Mouse (Mus musculus) heart, postnatal 10 days (tissue): ENCODE measurements at regions not wholly inside any gene's neighbourhood (a gene's known extent, or its start where the extent isn't known, plus 50 kb on each side); places are given as distances from the start of the nearest gene placed in this dataset.

Experiments used
- DNase-seq, 2 experiments: peaks; one replicate each; pipeline ENCODE4 v3.0.0; 2021
- intact Hi-C: fragments of 180-260 bp; cut with DNase I; formaldehyde crosslinking; loops from one replicate; pipeline ENCODE4 v1.15.1; 2025

GRCm38 (mm10) chr14:28626951-28627350, 122.4 kb downstream of the Wnt5a start:
- intact Hi-C loops = no loop called here
- no peak for DNase-seq

GRCm38 (mm10) chr14:28635175-28635574, 130.6 kb downstream of the Wnt5a start:
- intact Hi-C loops = no loop called here

GRCm38 (mm10) chr14:28639056-28639455, 134.5 kb downstream of the Wnt5a start:
- intact Hi-C loops = no loop called here
- DNase-seq = no peak

More at GRCm38 (mm10) chr14:28635175-28635574, 130.6 kb downstream of the Wnt5a start:
- no peak for DNase-seq

- intact Hi-C loops = no loop called here
- no peak for DNase-seq
Measured at GRCm38 (mm10) chr14:28645807-28646206, 141.3 kb downstream of the Wnt5a start.

- intact Hi-C loops = no loop called here
- no peak for DNase-seq
Measured at GRCm38 (mm10) chr14:28649411-28649810, 144.9 kb downstream of the Wnt5a start.

- intact Hi-C loops = no loop called here
- DNase-seq = no peak
Measured at GRCm38 (mm10) chr14:28653059-28653930, 148.7 kb downstream of the Wnt5a start.

- no peak for DNase-seq
- intact Hi-C loops = no loop called here
Measured at GRCm38 (mm10) chr14:28657216-28657615, 152.7 kb downstream of the Wnt5a start.

- intact Hi-C loops = no loop called here
- no peak for DNase-seq
Measured at GRCm38 (mm10) chr14:28660872-28661588, 156.5 kb downstream of the Wnt5a start.

- intact Hi-C loops = no loop called here
- no peak for DNase-seq
Measured at GRCm38 (mm10) chr14:28663316-28663715, 158.8 kb downstream of the Wnt5a start.

GRCm38 (mm10) chr14:28664121-28664520, 159.6 kb downstream of the Wnt5a start:
- intact Hi-C loops = no loop called here
- DNase-seq = no peak

GRCm38 (mm10) chr14:28675476-28675875, 170.9 kb downstream of the Wnt5a start:
- DNase-seq = peak; percentile 58 to 59

GRCm38 (mm10) chr14:28699780-28700179, 195.2 kb downstream of the Wnt5a start:
- intact Hi-C loops = no loop called here
- DNase-seq = no peak

More at GRCm38 (mm10) chr14:28675476-28675875, 170.9 kb downstream of the Wnt5a start:
- intact Hi-C loops = no loop called here

GRCm38 (mm10) chr14:28704729-28705128, 200.2 kb downstream of the Wnt5a start:
- no peak for DNase-seq
- intact Hi-C loops = no loop called here

GRCm38 (mm10) chr14:28714598-28714997, 210.0 kb downstream of the Wnt5a start:
- no peak for DNase-seq
- intact Hi-C loops = no loop called here

- intact Hi-C loops = no loop called here
- no peak for DNase-seq
Measured at GRCm38 (mm10) chr14:28720545-28720944, 216.0 kb downstream of the Wnt5a start.

- DNase-seq = no peak
- intact Hi-C loops = no loop called here
Measured at GRCm38 (mm10) chr14:28725666-28726065, 221.1 kb downstream of the Wnt5a start.

GRCm38 (mm10) chr14:28733496-28733895, 228.9 kb downstream of the Wnt5a start:
- no peak for DNase-seq
- intact Hi-C loops = no loop called here

GRCm38 (mm10) chr14:28735446-28735845, 230.9 kb downstream of the Wnt5a start:
- intact Hi-C loops = no loop called here
- DNase-seq = no peak

GRCm38 (mm10) chr14:28740076-28740475, 235.5 kb downstream of the Wnt5a start:
- no peak for DNase-seq
- intact Hi-C loops = no loop called here

- intact Hi-C loops = no loop called here
- DNase-seq = no peak
Measured at GRCm38 (mm10) chr14:28741418-28741817, 236.9 kb downstream of the Wnt5a start.

- no peak for DNase-seq
- intact Hi-C loops = no loop called here
Measured at GRCm38 (mm10) chr14:28743673-28744072, 239.1 kb downstream of the Wnt5a start.

- DNase-seq = no peak
- intact Hi-C loops = no loop called here
Measured at GRCm38 (mm10) chr14:28750301-28750700, 245.8 kb downstream of the Wnt5a start.
